Mouse (Mus musculus): ENCODE data around the gene Ankfn1. TPM values are rescaled to one million over a fixed set of nuclear protein-coding genes. Genes with fewer than 3 reads are reported as not detected.
A peak's percentile ranks its signal among the peaks of the same experiment; 100 is the strongest.

Ankfn1 gene
- polyA plus RNA-seq, 1 experiment from 2014 or later: 2.7 TPM

GRCm38 (mm10) chr11:89551441-89551840 is 226.0 kb downstream of the Ankfn1 start:
- Histone ChIP-seq H3K4me2 (replicated peaks) (no peak overlapping the region), H3K4me3 (no peak overlapping the region), H3K9ac (replicated peaks) (no peak overlapping the region), H3K27ac (replicated peaks) (no peak overlapping the region), H3K9me3 (no peaks in the 10 kb centered on the region), H3K36me3 (no peaks in the 10 kb centered on the region), H3K27me3 (no peaks in the 10 kb centered on the region), H3K4me1 (no peaks in the 10 kb centered on the region)
- no peak for ATAC-seq (ENCODE audit: low FRiP score, low read depth)
- 88% methylated on average over 11 of the region's 11 CpGs for WGBS

- Histone ChIP-seq H3K36me3 (no peaks in the 10 kb centered on the region), H3K27me3 (no peaks in the 10 kb centered on the region), H3K9ac (replicated peaks) (no peak overlapping the region), H3K4me1 (no peaks in the 10 kb centered on the region), H3K9me3 (no peaks in the 10 kb centered on the region), H3K27ac (replicated peaks) (no peak overlapping the region), H3K4me3 (no peak overlapping the region), H3K4me2 (replicated peaks) (no peak overlapping the region)
- ATAC-seq (ENCODE audit: low FRiP score, low read depth): no peak
- WGBS: 88% methylated on average over 3 of the region's 3 CpGs
Observed at GRCm38 (mm10) chr11:89550921-89551320, 226.5 kb downstream of the Ankfn1 start.

GRCm38 (mm10) chr11:89548786-89549185 is 228.7 kb downstream of the Ankfn1 start:
- Histone ChIP-seq H3K4me1 (peaks cover 16% of the 10 kb centered on the region), H3K9ac (replicated peaks) (no peak overlapping the region), H3K9me3 (no peaks in the 10 kb centered on the region), H3K4me3 (no peak overlapping the region), H3K4me2 (replicated peaks) (no peak overlapping the region), H3K36me3 (no peaks in the 10 kb centered on the region), H3K27me3 (no peaks in the 10 kb centered on the region), H3K27ac (replicated peaks) (no peak overlapping the region)
- ATAC-seq (ENCODE audit: low FRiP score, low read depth): no peak
- WGBS: 47% methylated on average over 4 of the region's 4 CpGs

DNA sequence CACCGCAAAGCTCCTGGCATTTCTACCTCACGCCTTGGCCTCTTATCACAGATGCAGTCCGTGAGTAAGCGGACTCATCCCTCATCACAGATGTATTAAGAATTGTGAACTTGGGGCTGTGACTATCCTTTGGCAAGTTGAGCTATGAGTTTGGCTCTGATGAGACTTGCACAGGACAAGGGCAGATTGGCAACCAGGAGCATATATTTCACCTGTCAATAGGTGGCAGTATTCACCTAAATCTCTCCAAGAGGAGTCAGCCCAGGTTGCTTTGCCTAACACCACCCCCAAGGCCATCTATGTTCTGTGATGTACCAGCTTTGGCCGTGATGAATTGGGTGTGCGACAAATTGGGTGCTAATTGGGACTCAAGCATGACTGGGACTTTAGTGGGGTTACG is 231.3 kb downstream of the Ankfn1 start:
- no peaks in the 10 kb centered on the region for H3K36me3 ChIP-seq

GRCm38 (mm10) chr11:89544856-89545817 is 232.3 kb downstream of the Ankfn1 start:
- WGBS: 3% methylated on average over 29 of the region's 29 CpGs
- Histone ChIP-seq H3K27ac (replicated peaks) (peak overlapping the region; percentile 64), H3K4me2 (replicated peaks) (peak overlapping the region; percentile 44), H3K27me3 (no peaks in the 10 kb centered on the region), H3K9me3 (peaks cover 5% of the 10 kb centered on the region; the same call in 1 of the 2 replicates), H3K4me3 (peak overlapping the region; percentile 18), H3K4me1 (peaks cover 16% of the 10 kb centered on the region), H3K36me3 (no peaks in the 10 kb centered on the region), H3K9ac (replicated peaks) (0 out of 2 replicates have a peak overlapping the region, but pooled peaks have one; percentile 20)
- peak; percentile 56; the same call in 1 of the 2 replicates for ATAC-seq (ENCODE audit: low FRiP score, low read depth)

More for the DNA sequence above, 231.3 kb downstream of the Ankfn1 start:
- H3K27ac ChIP-seq (replicated peaks): no peak overlapping the region
- peak; percentile 64 for ATAC-seq (ENCODE audit: low FRiP score, low read depth)
- H3K4me3 ChIP-seq: no peak overlapping the region
- peaks cover 16% of the 10 kb centered on the region for H3K4me1 ChIP-seq
- H3K9me3 ChIP-seq: peaks cover 5% of the 10 kb centered on the region; the same call in 1 of the 2 replicates
- no peak overlapping the region for H3K4me2 ChIP-seq (replicated peaks)
- H3K9ac ChIP-seq (replicated peaks): no peak overlapping the region
- WGBS: 47% methylated on average over 7 of the region's 7 CpGs
- no peaks in the 10 kb centered on the region for H3K27me3 ChIP-seq

DNA sequence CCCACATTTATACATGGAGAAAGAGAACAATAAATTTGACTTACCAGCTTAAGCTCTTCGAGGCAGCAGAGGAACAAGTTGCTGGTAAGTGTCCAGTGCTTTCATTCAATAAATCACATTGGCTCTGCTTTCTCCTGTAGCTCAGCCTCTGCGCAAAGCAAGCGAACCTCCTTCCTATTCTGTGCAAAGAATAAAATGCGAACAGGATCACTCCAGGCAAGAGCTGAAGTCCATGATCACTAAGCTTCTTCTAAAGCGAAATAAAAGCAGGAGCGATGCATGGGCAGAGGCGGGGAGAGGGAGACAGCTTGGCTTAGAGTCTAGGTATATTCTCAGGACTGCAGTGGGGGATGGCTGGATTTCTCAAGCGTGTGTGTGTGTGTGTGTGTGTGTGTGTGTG is 239.1 kb downstream of the Ankfn1 start:
- H3K36me3 ChIP-seq: no peaks in the 10 kb centered on the region
- H3K4me2 ChIP-seq (replicated peaks): no peak overlapping the region
- ATAC-seq (ENCODE audit: low FRiP score, low read depth): no peak
- WGBS: 64% methylated on average over 8 of the region's 8 CpGs
- H3K4me1 ChIP-seq: peaks cover 9% of the 10 kb centered on the region
- H3K27ac ChIP-seq (replicated peaks): no peak overlapping the region
- H3K9me3 ChIP-seq: peaks cover 5% of the 10 kb centered on the region; the same call in 1 of the 2 replicates
- H3K4me3 ChIP-seq: no peak overlapping the region
- no peak overlapping the region for H3K9ac ChIP-seq (replicated peaks)
- no peaks in the 10 kb centered on the region for H3K27me3 ChIP-seq

DNA sequence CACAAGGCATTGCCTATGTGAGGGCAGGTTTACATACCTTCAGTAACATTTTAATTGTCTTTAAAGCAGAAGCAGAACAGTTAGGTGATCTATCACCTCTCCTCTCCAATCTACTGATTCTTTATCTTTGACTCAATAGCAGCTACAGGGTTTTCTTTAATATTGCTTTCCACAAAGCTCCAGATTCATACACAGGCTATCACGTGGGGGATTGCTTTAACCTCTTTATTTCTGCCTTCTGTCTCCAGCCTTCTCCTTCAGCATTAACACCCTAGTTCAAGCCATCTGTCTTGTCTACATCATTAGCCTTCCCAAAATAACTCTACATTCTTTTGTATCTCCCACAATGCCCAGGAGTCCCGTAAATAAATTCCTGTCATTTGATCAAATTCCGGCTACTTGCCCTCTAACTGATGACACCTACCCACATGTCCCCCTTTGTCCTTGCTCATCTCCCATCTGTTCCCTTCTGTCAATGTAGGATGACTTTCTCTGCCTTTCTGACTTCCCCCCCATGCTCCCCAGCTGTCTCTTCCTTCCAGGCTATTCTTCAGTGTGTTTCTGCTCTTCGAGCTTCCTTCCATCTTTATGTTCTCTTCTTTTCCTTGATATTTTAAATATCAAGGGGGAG is 249.5 kb downstream of the Ankfn1 start:
- Histone ChIP-seq H3K4me1 (no peaks in the 10 kb centered on the region), H3K4me2 (replicated peaks) (no peak overlapping the region), H3K27me3 (no peaks in the 10 kb centered on the region), H3K9ac (replicated peaks) (no peak overlapping the region), H3K4me3 (no peak overlapping the region), H3K27ac (replicated peaks) (no peak overlapping the region), H3K9me3 (no peaks in the 10 kb centered on the region), H3K36me3 (no peaks in the 10 kb centered on the region)
- no peak for ATAC-seq (ENCODE audit: low FRiP score, low read depth)
- WGBS: 87% methylated on average over 4 of the region's 4 CpGs

DNA sequence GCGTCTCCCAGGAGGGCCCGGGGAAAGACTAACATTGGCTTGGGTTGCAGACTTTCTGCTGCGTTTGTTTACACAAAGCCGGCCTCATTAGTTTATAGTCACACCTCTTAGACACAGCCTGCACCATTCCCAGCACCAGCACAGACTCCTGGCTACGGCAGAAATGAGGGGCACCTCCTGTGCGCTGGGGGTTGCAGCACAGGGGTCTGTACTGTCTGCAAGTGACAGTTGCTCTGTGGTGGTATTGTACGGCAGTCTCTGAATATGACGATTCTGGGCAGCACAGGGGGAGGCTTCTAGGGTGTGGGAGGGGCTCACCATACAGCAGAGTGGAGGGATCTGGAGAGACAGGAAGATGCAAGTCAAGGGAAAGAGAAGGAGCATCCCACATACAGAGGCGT is 262.0 kb downstream of the Ankfn1 start:
- H3K4me1 ChIP-seq: peaks cover 3% of the 10 kb centered on the region; the same call in 1 of the 2 replicates
- 70% methylated on average over 9 of the region's 9 CpGs for WGBS
- H3K4me2 ChIP-seq (replicated peaks): no peak overlapping the region
- no peak overlapping the region for H3K27ac ChIP-seq (replicated peaks)
- H3K27me3 ChIP-seq: no peaks in the 10 kb centered on the region
- H3K36me3 ChIP-seq: no peaks in the 10 kb centered on the region
- no peak overlapping the region for H3K9ac ChIP-seq (replicated peaks)
- no peaks in the 10 kb centered on the region for H3K9me3 ChIP-seq
- H3K4me3 ChIP-seq: no peak overlapping the region
- ATAC-seq (ENCODE audit: low FRiP score, low read depth): no peak

- Histone ChIP-seq H3K27me3 (no peaks in the 10 kb centered on the region), H3K4me2 (replicated peaks) (peak overlapping the region; percentile 15; the same call in 1 of the 2 replicates), H3K9me3 (no peaks in the 10 kb centered on the region), H3K36me3 (no peaks in the 10 kb centered on the region), H3K9ac (replicated peaks) (no peak overlapping the region; the same call in 1 of the 2 replicates), H3K4me3 (no peak overlapping the region), H3K27ac (replicated peaks) (peak overlapping the region; percentile 42; the same call in 1 of the 2 replicates), H3K4me1 (peaks cover 25% of the 10 kb centered on the region; the same call in 1 of the 2 replicates)
- peak; percentile 71 for ATAC-seq (ENCODE audit: low FRiP score, low read depth)
- 11% methylated on average over 11 of the region's 11 CpGs for whole genome bisulfite sequencing
Observed at GRCm38 (mm10) chr11:89508675-89509324, 268.7 kb downstream of the Ankfn1 start.

GRCm38 (mm10) chr11:89506595-89507245 is 270.7 kb downstream of the Ankfn1 start:
- no peak overlapping the region for H3K4me2 ChIP-seq (replicated peaks)
- ATAC-seq (ENCODE audit: low FRiP score, low read depth): no peak
- 79% methylated on average over 11 of the region's 11 CpGs for WGBS

GRCm38 (mm10) chr11:89505046-89505445 is 272.4 kb downstream of the Ankfn1 start:
- no peaks in the 10 kb centered on the region for H3K27me3 ChIP-seq
- ATAC-seq (ENCODE audit: low FRiP score, low read depth): no peak
- no peaks in the 10 kb centered on the region for H3K9me3 ChIP-seq
- H3K4me3 ChIP-seq: no peak overlapping the region
- no peak overlapping the region for H3K4me2 ChIP-seq (replicated peaks)
- no peaks in the 10 kb centered on the region for H3K36me3 ChIP-seq
- H3K9ac ChIP-seq (replicated peaks): no peak overlapping the region
- H3K27ac ChIP-seq (replicated peaks): no peak overlapping the region
- H3K4me1 ChIP-seq: peaks cover 34% of the 10 kb centered on the region; the same call in 1 of the 2 replicates
- 91% methylated on average over 7 of the region's 7 CpGs for whole genome bisulfite sequencing

More at GRCm38 (mm10) chr11:89506595-89507245, 270.7 kb downstream of the Ankfn1 start:
- Histone ChIP-seq H3K9me3 (no peaks in the 10 kb centered on the region), H3K4me3 (no peak overlapping the region), H3K36me3 (no peaks in the 10 kb centered on the region), H3K9ac (replicated peaks) (no peak overlapping the region), H3K27ac (replicated peaks) (no peak overlapping the region), H3K27me3 (no peaks in the 10 kb centered on the region), H3K4me1 (peaks cover 33% of the 10 kb centered on the region; the same call in 1 of the 2 replicates)

Data from midbrain, embryonic 12.5 days (tissue).